Mouse (Mus musculus) MEL (cell line): ENCODE results near the gene Plin4. TPM values are rescaled to one million over a fixed set of nuclear protein-coding genes. Genes with fewer than 3 reads are reported as not detected.
A peak's percentile ranks its signal among the peaks of the same experiment; 100 is the strongest.

Experiments
- DNase-seq: peaks from one replicate; pipeline ENCODE4 v3.0.0; 2011; ENCODE audit warnings: low read depth, low spot score
- H3K27ac ChIP-seq: 2 replicates; pipeline ENCODE4 v1.5.1; 2012; ENCODE audit warnings: low read depth, mild to moderate bottlenecking, control low read depth, low read length, moderate library complexity; ENCODE audit not compliant: control insufficient read depth
- H3K27me3 ChIP-seq, 2 experiments: fragments of 150-350 bp in 1 of 2; sonication (generic) in 1 of 2; 2 replicates each; pipeline ENCODE4 v1.6.1; 2012; ENCODE audit warnings: low read length in 2 of 2, mild to moderate bottlenecking in 2 of 2, improper control_type of control experiment in 1 of 2, moderate library complexity in 1 of 2; ENCODE audit not compliant: insufficient read depth in 2 of 2, control insufficient read depth in 1 of 2
- H3K36me3 ChIP-seq, 2 experiments: 2 replicates each; pipeline ENCODE4 v1.6.1; 2012 to 2014; ENCODE audit warnings: low read length in 2 of 2, improper control_type of control experiment in 1 of 2, inconsistent platforms in 1 of 2, mild to moderate bottlenecking in 1 of 2; ENCODE audit not compliant: insufficient read depth in 2 of 2, control insufficient read depth in 1 of 2
- H3K4me1 ChIP-seq, 2 experiments: fragments of 150-350 bp in 1 of 2; sonication (generic) in 1 of 2; 2 replicates each; pipeline ENCODE4 v1.6.1; 2012; ENCODE audit warnings: low read length in 2 of 2, improper control_type of control experiment in 1 of 2, mild to moderate bottlenecking in 1 of 2; ENCODE audit not compliant: insufficient read depth in 2 of 2, control insufficient read depth in 1 of 2
- H3K4me3 ChIP-seq, 2 experiments: fragments of 150-350 bp in 1 of 2; sonication (generic) in 1 of 2; 2 replicates each; pipeline ENCODE4 v1.5.1; 2012; ENCODE audit warnings: low read depth in 2 of 2, low read length in 2 of 2, mild to moderate bottlenecking in 2 of 2, moderate library complexity in 2 of 2, control low read depth in 1 of 2, improper control_type of control experiment in 1 of 2; ENCODE audit not compliant: control insufficient read depth in 1 of 2, insufficient read depth in 1 of 2
- H3K79me2 ChIP-seq: 2 replicates; pipeline ENCODE4 v1.6.1; 2012; ENCODE audit warnings: mild to moderate bottlenecking, low read length, moderate library complexity; ENCODE audit not compliant: control insufficient read depth, poor library complexity, insufficient read depth
- H3K9ac ChIP-seq: 2 replicates; pipeline ENCODE4 v1.6.1; 2012; ENCODE audit warnings: low read depth, mild to moderate bottlenecking, control low read depth, low read length, moderate library complexity; ENCODE audit not compliant: control insufficient read depth, poor library complexity, severe bottlenecking
- H3K9me3 ChIP-seq: fragments of 150-350 bp; sonication (generic); replicated peaks from 2 replicates; pipeline ENCODE4 v1.6.1; 2012; ENCODE audit warnings: mild to moderate bottlenecking, low read length, improper control_type of control experiment, moderate library complexity; ENCODE audit not compliant: insufficient read depth
- BHLHE40 ChIP-seq: IDR thresholded peaks from 2 replicates; pipeline ENCODE4 v1.6.1; 2012; ENCODE audit warnings: low read depth, mild to moderate bottlenecking, inconsistent platforms, low read length, improper control_type of control experiment, borderline replicate concordance
- HCFC1 ChIP-seq: IDR thresholded peaks from 2 replicates; pipeline ENCODE4 v1.6.1; 2012; ENCODE audit warnings: low read depth, mild to moderate bottlenecking, inconsistent platforms, low read length, improper control_type of control experiment, moderate library complexity
- KAT2A ChIP-seq: conservative IDR thresholded peaks from 2 replicates; pipeline ENCODE4 v1.6.1; 2012; ENCODE audit warnings: low read depth, low read length, improper control_type of control experiment, inconsistent platforms
- MAX ChIP-seq: IDR thresholded peaks from 2 replicates; pipeline ENCODE4 v1.6.1; 2011; ENCODE audit warnings: low read length, improper control_type of control experiment
- MAZ ChIP-seq: IDR thresholded peaks from 2 replicates; pipeline ENCODE4 v1.6.1; 2012; ENCODE audit warnings: low read depth, mild to moderate bottlenecking, inconsistent platforms, low read length, improper control_type of control experiment
- MEF2A ChIP-seq: IDR thresholded peaks from 2 replicates; pipeline ENCODE4 v1.6.1; 2014; ENCODE audit warnings: low read depth, mild to moderate bottlenecking, inconsistent platforms, low read length, improper control_type of control experiment; ENCODE audit not compliant: poor library complexity, insufficient replicate concordance, severe bottlenecking; ENCODE audit errors: extremely low read depth
- MYC ChIP-seq: IDR thresholded peaks from 2 replicates; pipeline ENCODE4 v1.6.1; 2011; ENCODE audit warnings: low read depth, mild to moderate bottlenecking, low read length, improper control_type of control experiment, moderate library complexity
- NRF1 ChIP-seq: IDR thresholded peaks from 2 replicates; pipeline ENCODE4 v1.6.1; 2014; ENCODE audit warnings: low read depth, mild to moderate bottlenecking, inconsistent platforms, low read length, improper control_type of control experiment, moderate library complexity; ENCODE audit not compliant: poor library complexity, insufficient read depth, severe bottlenecking
- POLR2AphosphoS5 ChIP-seq: IDR thresholded peaks from 2 replicates; pipeline ENCODE4 v1.6.1; 2012; ENCODE audit warnings: low read depth, borderline replicate concordance, mild to moderate bottlenecking, inconsistent platforms, low read length, moderate library complexity, mixed read lengths
- RCOR1 ChIP-seq: IDR thresholded peaks from 2 replicates; pipeline ENCODE4 v1.6.1; 2012; ENCODE audit warnings: low read depth, mild to moderate bottlenecking, inconsistent platforms, low read length, improper control_type of control experiment
- SIN3A ChIP-seq: IDR thresholded peaks from 2 replicates; pipeline ENCODE4 v1.6.1; 2012; ENCODE audit warnings: low read length, improper control_type of control experiment, inconsistent platforms
- SMC3 ChIP-seq: IDR thresholded peaks from 2 replicates; pipeline ENCODE4 v1.6.1; 2011; ENCODE audit warnings: low read depth, low read length, improper control_type of control experiment
- TAL1 ChIP-seq: IDR thresholded peaks from 2 replicates; pipeline ENCODE4 v1.6.1; 2012; ENCODE audit warnings: mild to moderate bottlenecking, inconsistent platforms, low read length, moderate library complexity, mixed read lengths
- UBTF ChIP-seq: IDR thresholded peaks from 2 replicates; pipeline ENCODE4 v1.6.1; 2012; ENCODE audit warnings: low read depth, mild to moderate bottlenecking, inconsistent platforms, low read length, improper control_type of control experiment, moderate library complexity, borderline replicate concordance; ENCODE audit not compliant: insufficient read depth
- USF1 ChIP-seq: IDR thresholded peaks from 2 replicates; pipeline ENCODE4 v1.6.1; 2014; ENCODE audit warnings: low read depth, mild to moderate bottlenecking, inconsistent platforms, low read length, improper control_type of control experiment, moderate library complexity
- USF2 ChIP-seq, 2 experiments: IDR thresholded peaks; 2 replicates each; pipeline ENCODE4 v1.6.1; 2011 to 2012; ENCODE audit warnings: improper control_type of control experiment in 2 of 2, low read length in 2 of 2, borderline replicate concordance in 1 of 2, inconsistent platforms in 1 of 2, low read depth in 1 of 2, mild to moderate bottlenecking in 1 of 2; ENCODE audit not compliant: insufficient read depth in 1 of 2
- polyA plus RNA-seq, 2 experiments: library from polyadenylated mRNA; stranded (reverse) in 1 of 2; unstranded in 1 of 2; fragments of >175 nt in 1 of 2; fragments of >200 nt in 1 of 2; gene quantifications; 2 replicates each; pipeline versions ENCODE4 v1.2.1 to v1.2.4; 2012; ENCODE audit warnings: low replicate concordance in 2 of 2, low read depth in 1 of 2; ENCODE audit not compliant: insufficient read length in 2 of 2, insufficient read depth in 1 of 2, missing spikeins in 1 of 2
- total RNA-seq: library from RNA; depleted of rRNA; stranded (reverse); fragments of 300-350 nt; gene quantifications from 2 replicates; pipeline ENCODE4 v1.2.3, GENCODE M21; 2012

The Plin4 gene
- total and polyA plus RNA-seq, 3 experiments: 0.07 to 0.08 TPM; not detected in 1

GRCm38 (mm10) chr17:56139355-56139754 lies 29.8 kb upstream of the Plin4 start:
- no peaks in the 10 kb centered on the region for H3K27me3 ChIP-seq
- peak overlapping the region; percentile 62 to 87 for H3K4me3 ChIP-seq
- peaks cover 0 to 5% of the 10 kb centered on the region in 2 experiments; a peak in 2 of 4 replicates for H3K4me1 ChIP-seq

GRCm38 (mm10) chr17:56137839-56138613 lies 28.4 kb upstream of the Plin4 start:
- Histone ChIP-seq H3K79me2 (peaks cover 6% of the 10 kb centered on the region; the same call in 1 of the 2 replicates), H3K9ac (no peak overlapping the region), H3K27me3 (no peaks in the 10 kb centered on the region), H3K4me3 (no peak overlapping the region), H3K9me3 (no peaks in the 10 kb centered on the region), H3K36me3 (peaks cover 0 to 1% of the 10 kb centered on the region in 2 experiments; a peak in 1 of 4 replicates), H3K4me1 (peaks cover 0 to 7% of the 10 kb centered on the region in 2 experiments; a peak in 2 of 4 replicates), H3K27ac (no peak overlapping the region)
- no peak for DNase-seq
- TF ChIP-seq UBTF (no peak), HCFC1 (peak; percentile 75), SMC3 (no peak), TAL1 (no peak)

More at GRCm38 (mm10) chr17:56139355-56139754, 29.8 kb upstream of the Plin4 start:
- TF ChIP-seq RCOR1 (no peak), MAX (no peak; the same call in 1 of the 2 replicates), USF2 (IDR thresholded peaks at IDR 0.05; ENCODE audit: borderline replicate concordance in 1 of 2, insufficient read depth in 1 of 2, low read depth in 1 of 2, low read length in 2 of 2) (peak in 1 of 2 experiments; percentile 77; a peak in 2 of 4 replicates), MAZ (no peak), POLR2AphosphoS5 (no peak), USF1 (peak; percentile 96), KAT2A (no peak), HCFC1 (no peak), MEF2A (no peak), NRF1 (no peak), SIN3A (no peak), MYC (no peak), BHLHE40 (peak; percentile 81)
- Histone ChIP-seq H3K27ac (0 out of 2 replicates have a peak overlapping the region, but pooled peaks have one; percentile 6), H3K9me3 (no peaks in the 10 kb centered on the region), H3K79me2 (peaks cover 6% of the 10 kb centered on the region; the same call in 1 of the 2 replicates), H3K36me3 (no peaks in the 10 kb centered on the region), H3K9ac (peak overlapping the region; percentile 67)
- peak; percentile 42 for DNase-seq
